Mouse (Mus musculus) gastrocnemius, postnatal 4 days (tissue): ENCODE data around the gene Sdr9c7. TPM values are rescaled to one million over a fixed set of nuclear protein-coding genes. Genes with fewer than 3 reads are reported as not detected.

Source experiments
- DNase-seq, 2 experiments: peaks; one replicate each; pipeline ENCODE4 v3.0.0; 2021 to 2022; ENCODE audit warnings: low spot score in 2 of 2, mixed read lengths in 2 of 2
- total RNA-seq, 2 experiments: library from RNA; stranded (reverse); gene quantifications; 2 replicates each; pipeline ENCODE4 v1.2.3; 2021

Sdr9c7 gene
- total RNA-seq, 2 experiments from 2014 or later: not detected

DNA sequence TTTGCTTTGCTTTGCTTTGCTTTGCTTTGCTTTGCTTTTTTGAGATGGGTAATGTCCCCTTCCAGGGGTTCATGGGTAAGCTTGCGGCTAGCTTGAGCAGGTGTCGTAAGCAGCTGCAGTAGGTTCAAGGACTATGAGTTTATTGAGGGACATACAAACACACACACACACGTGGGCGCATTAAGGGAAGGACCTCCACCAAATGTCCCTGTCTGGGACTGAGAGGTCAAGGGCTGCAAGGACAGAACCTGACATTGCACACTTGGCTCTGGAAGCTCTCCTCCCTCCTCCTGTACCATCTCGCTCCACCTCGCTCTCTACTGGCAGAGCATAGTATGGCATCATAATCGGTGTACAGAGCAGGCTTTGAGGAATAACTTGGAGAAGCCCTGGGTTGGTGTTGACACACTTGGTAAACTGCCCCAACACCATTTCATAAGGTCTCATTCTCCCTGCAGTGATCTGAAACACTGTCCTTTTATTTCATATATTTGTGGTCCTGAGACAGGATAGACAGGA is 60.9 kb downstream of the Sdr9c7 start:
- DNase-seq: no peak

Other genes starting within 250 kb of the Sdr9c7 start
- gene Nemp1, start 231.6 kb upstream of the Sdr9c7 start, total RNA-seq: 1 to 10 TPM; 6.0 to 7.3 TPM
- 10 to 100 TPM; 14.5 to 14.8 TPM for gene Nab2, start 229.9 kb upstream of the Sdr9c7 start, total RNA-seq
- gene Myo1a, start 193.3 kb upstream of the Sdr9c7 start, total RNA-seq: 1 to 10 TPM in 1 of 2 experiments, under 1 TPM in 1; 0.29 to 1.0 TPM
- under 1 TPM in 1 of 2 experiments, not detected in 1; 0.44 TPM for gene Tac2, start 174.0 kb upstream of the Sdr9c7 start, total RNA-seq
- 1 to 10 TPM; 6.9 to 8.2 TPM for gene Zbtb39, start 159.0 kb upstream of the Sdr9c7 start, total RNA-seq
- gene Gpr182, start 146.8 kb upstream of the Sdr9c7 start, total RNA-seq: under 1 TPM; 0.34 to 0.56 TPM
- under 1 TPM; 0.08 to 0.15 TPM for gene Rdh1, start 138.8 kb upstream of the Sdr9c7 start, total RNA-seq
- gene Rdh16f1, start 138.7 kb upstream of the Sdr9c7 start, total RNA-seq: under 1 TPM in 1 of 2 experiments, not detected in 1; 0.29 TPM
- under 1 TPM in 1 of 2 experiments, not detected in 1; 0.34 TPM for gene Rdh9, start 122.1 kb upstream of the Sdr9c7 start, total RNA-seq
- under 1 TPM in 1 of 2 experiments, not detected in 1; 0.12 TPM for gene Rdh16, start 97.4 kb upstream of the Sdr9c7 start, total RNA-seq
- not detected for gene Rdh19, start 48.6 kb upstream of the Sdr9c7 start, total RNA-seq
- gene Rdh16f2, start 32.0 kb upstream of the Sdr9c7 start, total RNA-seq: not detected
- under 1 TPM in 1 of 2 experiments, not detected in 1; 0.52 TPM for gene Rdh7, start 9.7 kb upstream of the Sdr9c7 start, total RNA-seq
- under 1 TPM in 1 of 2 experiments, not detected in 1; 0.44 TPM for gene Hsd17b6, start 109.1 kb downstream of the Sdr9c7 start, total RNA-seq
- gene Prim1, start 116.7 kb downstream of the Sdr9c7 start, total RNA-seq: 10 to 100 TPM; 15.4 to 15.5 TPM
- gene Naca, start 137.1 kb downstream of the Sdr9c7 start, total RNA-seq: 100 to 1,000 TPM; 673 TPM
- 100 to 1,000 TPM; 108 to 110 TPM for gene Ptges3, start 160.4 kb downstream of the Sdr9c7 start, total RNA-seq
- 1,000 to 10,000 TPM; 3,386 to 3,414 TPM for gene Atp5b, start 184.8 kb downstream of the Sdr9c7 start, total RNA-seq
- 10 to 100 TPM; 24.4 to 24.8 TPM for gene Baz2a, start 193.1 kb downstream of the Sdr9c7 start, total RNA-seq